Mouse (Mus musculus) kidney, adult 2 months (tissue): ENCODE measurements around the gene Neurog2. TPM values are rescaled to one million over a fixed set of nuclear protein-coding genes. Genes with fewer than 3 reads are reported as not detected.

ENCODE experiments used
- DNase-seq: peaks from one replicate; pipeline ENCODE4 v3.0.0; 2021
- H3K27ac ChIP-seq: fragments of 200-500 bp; 2 replicates; pipeline ENCODE4 v1.5.1; 2012; ENCODE audit warnings: low read depth, low read length, control low read depth, inconsistent platforms; ENCODE audit not compliant: insufficient read depth
- H3K27me3 ChIP-seq: fragments of 200-500 bp; replicated peaks from 2 replicates; pipeline ENCODE4 v1.6.1; 2012; ENCODE audit warnings: mild to moderate bottlenecking, moderate library complexity, low read length, inconsistent platforms; ENCODE audit not compliant: control insufficient read depth, insufficient read depth
- H3K36me3 ChIP-seq: fragments of 200-500 bp; 2 replicates; pipeline ENCODE4 v1.6.1; 2012; ENCODE audit warnings: mild to moderate bottlenecking, moderate library complexity, low read length, inconsistent platforms; ENCODE audit not compliant: control insufficient read depth, insufficient read depth
- H3K4me1 ChIP-seq: fragments of 200-500 bp; 2 replicates; pipeline ENCODE4 v1.6.1; 2011; ENCODE audit warnings: low read length; ENCODE audit not compliant: control insufficient read depth, insufficient read depth
- H3K4me3 ChIP-seq: fragments of 200-500 bp; 2 replicates; pipeline ENCODE4 v1.5.1; 2011; ENCODE audit warnings: mild to moderate bottlenecking, low read depth, low read length, control low read depth; ENCODE audit not compliant: insufficient read depth
- CTCF ChIP-seq: fragments of 200-500 bp; conservative IDR thresholded peaks from 2 replicates; pipeline ENCODE4 v1.5.1; 2011; ENCODE audit warnings: low read depth, mild to moderate bottlenecking, control low read depth, low read length, moderate library complexity, mixed read lengths; ENCODE audit not compliant: insufficient read depth, insufficient read length
- POLR2A ChIP-seq: fragments of 200-500 bp; IDR thresholded peaks from one replicate; pipeline ENCODE4 v1.6.1; 2011; ENCODE audit warnings: low read depth, low read length, control low read depth
- WGBS: fragments of 180-500 bp; shearing (Covaris S2); methylation state at CpG from one replicate; pipeline ENCODE4 v1.1.7; 2018; 5-methylcytosine and 5-hydroxymethylcytosine counted together
- polyA plus RNA-seq: library from polyadenylated mRNA; depleted of rRNA; stranded (reverse); fragments of >200 nt; gene quantifications from 2 replicates; pipeline ENCODE4 v1.2.3, GENCODE M21; 2012

Neurog2 gene
- polyA plus RNA-seq, 1 experiment, result not detected

DNA sequence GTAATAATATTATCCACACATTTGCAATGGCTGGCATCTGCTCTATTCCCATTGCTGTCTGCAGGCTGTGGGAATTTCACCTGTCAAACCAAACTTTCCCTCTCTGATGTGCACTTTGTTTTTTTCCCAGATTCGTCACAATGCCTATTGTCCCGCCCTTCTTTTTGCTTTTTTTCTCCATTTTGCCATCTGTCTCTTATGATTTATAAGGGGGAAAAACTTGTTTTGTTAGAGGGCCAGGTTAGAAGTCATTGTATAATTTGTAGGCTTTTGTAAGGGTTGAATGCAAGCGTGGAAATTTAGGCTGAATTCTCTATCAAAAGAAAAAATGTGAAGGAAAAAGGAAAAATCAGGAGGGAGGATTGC, 2.0 kb downstream of the Neurog2 start:
- Histone ChIP-seq H3K4me1 (no peaks in the 10 kb centered on the region), H3K27ac (no peak overlapping the region), H3K36me3 (no peaks in the 10 kb centered on the region), H3K4me3 (no peak overlapping the region), H3K27me3 (peaks cover 10% of the 10 kb centered on the region)
- TF ChIP-seq POLR2A (no peak), CTCF (no peak)
- DNase-seq, result no peak
- 10% methylated on average over 3 of the region's 3 CpGs for WGBS

DNA sequence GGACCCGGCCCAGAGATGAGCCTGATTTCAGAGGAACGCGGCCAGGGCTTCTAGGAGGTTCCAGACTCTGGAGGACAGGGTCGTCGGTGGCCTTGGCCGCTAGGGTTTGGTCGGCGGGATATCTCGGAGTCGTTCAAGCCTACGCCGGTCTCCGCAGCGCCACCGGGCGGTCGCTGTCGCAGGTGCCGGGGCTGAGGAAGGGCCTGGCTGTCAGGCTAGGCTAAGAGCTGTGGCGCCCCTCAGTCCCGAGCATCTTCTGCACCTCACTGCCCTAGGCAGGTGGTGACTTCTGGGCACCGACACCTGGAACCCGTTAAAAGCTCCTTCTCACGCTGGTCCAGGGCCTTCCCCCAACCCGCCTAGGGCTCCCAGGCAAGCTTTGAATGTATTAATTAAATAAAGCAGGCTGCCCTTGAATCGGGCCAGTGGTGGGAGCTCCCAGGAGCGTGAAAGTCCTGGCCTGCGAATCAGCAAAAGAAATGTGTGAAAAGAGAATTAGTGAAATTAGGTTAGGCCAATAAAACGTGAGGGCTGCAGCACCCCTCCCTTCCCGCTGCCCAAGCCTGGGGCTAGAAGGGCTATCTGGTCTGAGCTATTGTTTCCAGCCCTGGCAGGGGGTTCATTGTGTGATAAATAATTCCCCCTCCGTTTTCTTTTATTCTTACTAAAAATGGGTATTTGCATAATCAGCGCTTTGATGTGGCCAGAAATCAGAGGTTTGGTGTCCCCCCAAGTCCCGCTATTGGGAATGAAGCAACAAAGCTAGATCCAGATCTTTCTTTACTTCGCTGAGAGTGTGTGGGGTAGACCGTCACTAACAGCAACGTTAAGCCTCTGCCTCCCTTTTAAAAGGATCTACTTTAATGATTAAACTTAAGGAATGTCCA, 7.2 kb downstream of the Neurog2 start:
- Histone ChIP-seq H3K36me3 (no peaks in the 10 kb centered on the region), H3K4me1 (no peaks in the 10 kb centered on the region; the same call in 1 of the 2 replicates), H3K27me3 (no peaks in the 10 kb centered on the region), H3K27ac (no peak overlapping the region), H3K4me3 (no peak overlapping the region)
- DNase-seq, result peak; percentile 18
- no peak for TF ChIP-seq POLR2A
- TF ChIP-seq CTCF, result no peak
- 3% methylated on average over 36 of the region's 36 CpGs for WGBS

DNA sequence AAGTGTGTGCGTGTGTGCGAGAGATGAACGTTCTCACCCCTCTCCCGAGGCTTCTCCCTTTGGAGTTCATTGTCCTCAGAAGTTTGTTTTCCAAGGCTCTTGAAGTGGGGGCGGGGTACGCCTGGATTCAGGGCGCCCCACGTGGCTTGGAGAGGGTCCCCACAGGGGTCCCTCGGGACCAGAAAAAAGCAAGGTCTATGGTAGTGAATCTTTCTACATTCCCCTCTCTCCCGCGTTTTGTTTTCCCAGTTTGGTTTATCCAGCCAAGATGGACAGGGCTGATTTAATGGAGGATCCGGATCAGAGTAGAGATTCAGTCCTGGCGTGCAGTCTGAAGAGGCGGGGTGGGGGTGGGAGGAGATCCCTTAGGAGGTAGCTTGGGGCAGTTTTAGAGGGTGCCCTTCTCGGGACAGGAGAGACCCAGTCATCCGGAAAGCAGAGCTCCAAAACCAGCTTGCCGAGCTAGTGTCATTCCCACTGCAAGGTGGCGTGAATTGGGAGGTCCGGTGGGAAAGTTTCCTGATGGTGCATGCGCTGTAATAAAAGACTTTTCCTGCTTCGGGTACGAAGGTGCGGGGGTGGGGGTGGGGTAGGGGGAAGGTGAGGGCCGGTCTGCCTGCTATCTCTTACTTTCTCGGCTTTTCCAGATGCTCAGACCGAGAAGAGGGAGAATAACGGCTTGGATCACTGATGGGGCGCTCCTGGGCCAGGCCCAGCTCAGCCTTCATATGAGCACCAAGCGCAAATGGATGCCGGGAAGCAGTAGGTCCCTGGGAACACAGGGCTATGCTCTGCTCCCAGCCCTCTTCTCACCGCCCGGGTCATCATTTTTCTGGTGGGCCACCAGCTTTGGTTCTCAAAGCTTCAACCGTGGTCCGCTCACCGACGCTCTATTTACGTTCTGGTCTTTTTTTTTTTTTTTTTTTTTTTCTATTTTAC, 8.1 kb downstream of the Neurog2 start:
- no peaks in the 10 kb centered on the region; the same call in 1 of the 2 replicates for H3K4me1 ChIP-seq
- H3K36me3 ChIP-seq, result no peaks in the 10 kb centered on the region
- H3K4me3 ChIP-seq, result no peak overlapping the region
- no peaks in the 10 kb centered on the region; the same call in 1 of the 2 replicates for H3K27me3 ChIP-seq
- peak; percentile 70 for DNase-seq
- 5% methylated on average over 37 of the region's 37 CpGs for WGBS
- no peak for TF ChIP-seq POLR2A
- TF ChIP-seq CTCF, result no peak
- no peak overlapping the region for H3K27ac ChIP-seq

DNA sequence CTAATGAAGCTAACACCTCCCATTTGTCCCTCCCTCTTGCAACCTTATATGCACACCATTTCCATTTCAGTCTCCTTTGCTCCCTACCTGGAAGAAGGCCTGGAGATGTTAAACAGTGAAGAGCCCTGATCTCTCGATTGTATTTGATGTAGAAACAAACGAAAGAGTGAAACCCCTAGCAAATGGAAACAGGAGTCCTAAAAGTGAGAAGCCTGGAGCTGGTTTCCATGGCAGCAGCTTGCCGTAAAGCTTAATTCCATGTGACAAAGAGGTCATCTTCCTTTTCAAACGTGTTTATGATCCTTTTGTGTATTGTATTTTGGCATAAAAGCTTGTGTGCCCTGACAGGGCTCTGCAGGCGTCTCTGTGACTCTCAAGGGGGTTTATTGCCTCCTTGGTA, 9.3 kb downstream of the Neurog2 start:
- Histone ChIP-seq H3K27me3 (peaks cover 3% of the 10 kb centered on the region; the same call in 1 of the 2 replicates), H3K4me1 (no peaks in the 10 kb centered on the region; the same call in 1 of the 2 replicates), H3K27ac (no peak overlapping the region), H3K36me3 (no peaks in the 10 kb centered on the region), H3K4me3 (no peak overlapping the region)
- DNase-seq, result no peak
- TF ChIP-seq POLR2A, result no peak
- TF ChIP-seq CTCF, result no peak
- WGBS, result 6% methylated on average over 5 of the region's 5 CpGs

DNA sequence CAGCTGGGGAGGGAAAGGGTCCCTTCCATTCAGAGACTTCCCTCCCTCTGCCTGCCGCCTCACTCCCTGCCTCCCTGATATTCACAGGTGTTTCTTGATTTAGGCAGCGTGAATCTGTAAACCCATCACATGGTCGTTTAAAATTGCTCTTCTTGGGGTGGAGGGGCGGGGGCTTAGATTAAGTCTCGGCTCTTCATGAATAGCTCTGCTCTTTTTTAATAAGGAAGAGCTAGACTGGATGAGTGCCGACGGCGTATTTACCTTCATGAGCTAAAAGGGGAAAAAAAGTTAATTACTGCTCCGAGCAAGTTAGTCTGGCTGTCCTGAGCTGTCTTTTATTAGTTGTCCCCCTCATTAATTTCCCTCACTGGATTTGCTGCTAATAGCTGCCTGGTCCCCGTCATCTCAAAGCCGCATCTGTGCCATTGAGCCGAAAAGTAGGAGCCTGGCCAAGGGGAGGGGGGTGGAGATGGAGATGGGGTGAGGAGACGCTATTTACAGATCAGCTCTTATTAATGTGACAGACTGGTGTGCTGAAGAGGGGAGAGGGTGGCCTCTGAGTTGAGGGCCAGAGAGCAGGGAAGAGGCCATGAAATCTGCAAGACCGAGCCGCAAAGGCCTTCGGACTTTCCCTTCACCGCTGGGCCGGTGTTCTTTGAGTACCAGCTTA, 13.4 kb downstream of the Neurog2 start:
- DNase-seq, result no peak
- no peaks in the 10 kb centered on the region for H3K36me3 ChIP-seq
- H3K4me1 ChIP-seq, result no peaks in the 10 kb centered on the region
- H3K27ac ChIP-seq, result no peak overlapping the region
- H3K4me3 ChIP-seq, result no peak overlapping the region
- peaks cover 3% of the 10 kb centered on the region; the same call in 1 of the 2 replicates for H3K27me3 ChIP-seq
- WGBS, result 50% methylated on average over 18 of the region's 18 CpGs
- TF ChIP-seq POLR2A (no peak), CTCF (no peak)

DNA sequence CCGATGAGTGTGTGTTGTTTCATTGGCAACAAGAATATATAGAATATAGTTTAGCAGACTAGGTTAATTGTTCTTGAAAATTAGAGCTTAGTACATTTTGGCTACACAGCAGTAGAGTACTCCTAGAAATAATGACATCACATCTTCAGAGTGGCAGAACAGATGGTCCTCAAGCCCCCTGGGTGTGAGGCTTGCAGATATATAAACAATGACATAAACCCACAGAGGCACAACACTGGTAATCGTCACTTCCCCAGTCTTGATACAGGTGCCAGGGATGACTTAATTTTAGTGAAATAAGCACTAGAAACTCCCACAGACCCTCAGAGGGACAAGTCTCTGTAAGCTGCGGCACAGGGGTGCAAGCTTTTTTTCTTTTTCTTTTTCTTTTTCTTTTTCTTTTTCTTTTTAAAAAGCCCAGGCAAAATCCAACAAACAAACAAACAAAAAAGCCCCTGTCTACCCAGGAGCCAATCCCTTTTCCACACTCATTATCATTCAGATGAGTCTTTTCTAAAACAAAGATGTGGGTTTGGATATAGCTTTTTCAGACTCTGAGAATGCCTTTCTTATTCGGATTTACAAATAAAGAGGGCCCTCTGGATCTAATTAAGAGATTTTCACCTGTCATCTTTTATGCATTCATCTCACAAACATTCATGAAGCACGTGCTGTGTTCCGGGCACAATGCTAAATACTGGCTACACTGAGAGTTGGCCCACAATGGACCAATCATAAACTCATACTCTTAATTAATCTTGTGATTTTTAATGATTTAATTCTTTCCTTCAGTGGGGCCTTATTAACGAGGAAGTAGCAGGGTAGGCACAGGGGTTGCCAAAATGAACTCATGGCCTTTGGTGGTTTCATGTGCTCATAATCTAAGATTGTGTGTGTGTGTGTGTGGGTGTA, 19.1 kb downstream of the Neurog2 start:
- Histone ChIP-seq H3K4me3 (no peak overlapping the region), H3K36me3 (no peaks in the 10 kb centered on the region)
- WGBS, result 66% methylated on average over 7 of the region's 7 CpGs

More for the DNA sequence above, 19.1 kb downstream of the Neurog2 start:
- H3K27ac ChIP-seq, result no peak overlapping the region
- no peaks in the 10 kb centered on the region for H3K27me3 ChIP-seq
- TF ChIP-seq POLR2A (no peak), CTCF (no peak)
- H3K4me1 ChIP-seq, result no peaks in the 10 kb centered on the region
- no peak for DNase-seq
